Mouse (Mus musculus): ENCODE measurements around the gene Nol9.

DNA sequence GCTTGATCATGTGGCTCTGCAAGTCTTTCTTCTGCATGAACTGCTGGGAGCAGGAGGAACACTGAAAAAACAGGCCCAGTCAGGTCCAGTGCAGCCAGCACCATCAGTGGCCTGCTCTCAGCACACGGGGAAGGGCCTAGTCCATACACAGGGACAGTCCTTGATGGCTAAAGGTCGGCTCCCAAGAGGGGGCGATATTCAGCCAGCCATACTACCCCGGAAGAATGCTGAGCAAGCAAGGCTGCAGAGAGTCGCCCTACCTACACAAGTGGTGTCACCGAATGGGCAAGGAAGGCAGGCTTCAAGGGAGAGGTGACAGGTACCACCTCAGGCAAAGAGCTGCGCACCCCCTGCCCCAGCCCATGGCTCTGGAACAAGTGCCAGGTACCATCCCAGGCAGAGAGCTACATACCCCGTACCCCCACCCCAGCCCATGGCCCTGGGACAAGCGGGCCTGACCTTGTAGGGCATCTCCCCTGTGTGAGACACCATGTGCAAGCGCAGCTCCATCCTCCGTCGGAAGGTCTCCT lies 17.5 kb upstream of the Nol9 start:
- TF ChIP-seq CTCF (IDR thresholded peaks at IDR 0.05) (peak; percentile 38), EP300 (IDR thresholded peaks at IDR 0.05) (no peak)
